11 mouse cellular contexts compared by ENCODE assay signal in genomic region chr6:48136851-48137250, GRCm38 (mm10). TPM values are rescaled to one million over a fixed set of nuclear protein-coding genes. Genes with fewer than 3 reads are reported as not detected.
DNase-seq lines count a peak whose midpoint lies in the region; ATAC-seq lines count a peak whose summit lies in the region.
"Had no signal": no experiment of that assay in that cellular context is flagged by ENCODE, and none has a peak within 500 bp of the region (broad histone marks: within the 10 kb centered on the region; RNA-seq: fewer than 3 reads in every experiment).

No protein-coding gene starts in this region.

- H3K4me2 ChIP-seq in heart, embryonic 12.5 days: no peak overlapping the region

- intact Hi-C loops in heart, postnatal 10 days (cut with DNase I): no loop called here

- H3K9me3 ChIP-seq in heart, embryonic 12.5 days (replicated peaks): no peaks in the 10 kb centered on the region; the same call in 1 of the 2 replicates
- no peaks in the 10 kb centered on the region for H3K9me3 ChIP-seq in embryonic facial prominence, embryonic 10.5 days

- WGBS in heart, embryonic 12.5 days: 44% methylated on average over 2 of the region's 2 CpGs
- 56% methylated on average over 2 of the region's 2 CpGs for WGBS in embryonic facial prominence, embryonic 10.5 days

- H3K27ac ChIP-seq in heart, embryonic 12.5 days (ENCODE audit: poor library complexity, severe bottlenecking): no peak overlapping the region
- no peak overlapping the region for H3K27ac ChIP-seq in embryonic facial prominence, embryonic 10.5 days (replicated peaks)

- no peak for ATAC-seq in heart, embryonic 12.5 days (ENCODE audit: insufficient number of reproducible peaks, low FRiP score)
- ATAC-seq: CD4-positive, CD25-positive, alpha-beta regulatory T cell, adult 4 months; inflammation-experienced regulatory T-cells, adult 6 months had no signal

- DNase-seq in heart, postnatal 10 days: peak; percentile 40 to 59
- DNase-seq in thymus, postnatal 25 days: peak; percentile 1
- DNase-seq in thymus, postnatal 36 days: no peak
- DNase-seq in embryonic facial prominence, embryonic 10.5 days (ENCODE audit: low spot score): peak; percentile 52
- DNase-seq in testis, postnatal 10 days (ENCODE audit: low spot score): peak; percentile 71
- no peak for DNase-seq in spleen, adult 18-20 months
- no peak for DNase-seq in spleen, adult 12 weeks (ENCODE audit: low spot score)
- DNase-seq: thymus, postnatal 14 days had no signal

- H3K36me3 ChIP-seq in heart, embryonic 12.5 days: no peaks in the 10 kb centered on the region
- H3K36me3 ChIP-seq in embryonic facial prominence, embryonic 10.5 days (replicated peaks): no peaks in the 10 kb centered on the region

- H3K9ac ChIP-seq in heart, embryonic 12.5 days: no peak overlapping the region

- no peaks in the 10 kb centered on the region for H3K27me3 ChIP-seq in heart, embryonic 12.5 days (replicated peaks)
- H3K27me3 ChIP-seq in embryonic facial prominence, embryonic 10.5 days (replicated peaks; ENCODE audit: low read depth, poor library complexity, severe bottlenecking): no peaks in the 10 kb centered on the region

- no peak overlapping the region for H3K4me3 ChIP-seq in heart, embryonic 12.5 days
- no peak overlapping the region for H3K4me3 ChIP-seq in embryonic facial prominence, embryonic 10.5 days

- H3K4me1 ChIP-seq in heart, embryonic 12.5 days (replicated peaks): no peaks in the 10 kb centered on the region
- no peaks in the 10 kb centered on the region for H3K4me1 ChIP-seq in embryonic facial prominence, embryonic 10.5 days

RNA-seq across cellular contexts. Expression of gene Zfp746, which starts 50.5 kb away (rescaled TPM):
- total RNA-seq in heart, postnatal 10 days (2021): 10 to 100 TPM; 17.1 to 17.6 TPM
- 12.8 and 15.3 TPM in 2 replicates for polyA plus RNA-seq in heart, embryonic 12.5 days (2016; fragmentation: Nextera tagmentation; extraction: Ambion mirVana)
- 21.6 and 23.6 TPM in 2 replicates for polyA plus RNA-seq in embryonic facial prominence, embryonic 10.5 days (2016; fragmentation: Nextera tagmentation; extraction: Ambion mirVana)

Comparison
In these comparisons a context has a peak if more than half of its experiments do, and no peak if none do; other contexts are left out.
1. DNase-seq: peak in heart, postnatal 10 days (2 of 2), thymus, postnatal 25 days (single experiment), embryonic facial prominence, embryonic 10.5 days (single experiment) and testis, postnatal 10 days (single experiment); none in thymus, postnatal 36 days (0 of 2), spleen, adult 18-20 months (0 of 2) and spleen, adult 12 weeks (single experiment).